Mouse (Mus musculus) hindbrain, embryonic 12.5 days (tissue): Measurements from ENCODE around the gene Pknox2. TPM values are rescaled to one million over a fixed set of nuclear protein-coding genes. Genes with fewer than 3 reads are reported as not detected.

Experiments
- ATAC-seq: fragments of 200-750 bp; cut with Nextera tagmentation; 2 replicates; pipeline ENCODE4 v1.8.0; 2017; ENCODE audit warnings: moderate TSS enrichment; ENCODE audit not compliant: low FRiP score
- H3K27ac ChIP-seq: fragments of 300-500 bp; sonication (generic); 2 replicates; pipeline ENCODE4 v1.5.1; 2016; ENCODE audit warnings: mild to moderate bottlenecking
- H3K27me3 ChIP-seq: fragments of 300-500 bp; sonication (generic); 2 replicates; pipeline ENCODE4 v1.6.1; 2016; ENCODE audit warnings: mild to moderate bottlenecking
- H3K36me3 ChIP-seq: fragments of 300-500 bp; sonication (generic); 2 replicates; pipeline ENCODE4 v1.6.1; 2016; ENCODE audit warnings: mild to moderate bottlenecking
- H3K4me1 ChIP-seq: fragments of 300-500 bp; sonication (generic); 2 replicates; pipeline ENCODE4 v1.6.1; 2016
- H3K4me2 ChIP-seq: fragments of 300-500 bp; sonication (generic); replicated peaks from 2 replicates; pipeline ENCODE4 v1.6.1; 2016; ENCODE audit warnings: mild to moderate bottlenecking
- H3K4me3 ChIP-seq: fragments of 300-500 bp; sonication (generic); 2 replicates; pipeline ENCODE4 v1.5.1; 2016; ENCODE audit warnings: mild to moderate bottlenecking
- H3K9ac ChIP-seq: fragments of 300-500 bp; sonication (generic); 2 replicates; pipeline ENCODE4 v1.6.1; 2016; ENCODE audit warnings: mild to moderate bottlenecking, moderate library complexity
- H3K9me3 ChIP-seq: fragments of 300-500 bp; sonication (generic); replicated peaks from 2 replicates; pipeline ENCODE4 v1.6.1; 2016; ENCODE audit warnings: mild to moderate bottlenecking
- WGBS: fragments of 180-500 bp; shearing (Covaris S2); methylation state at CpG from one replicate; pipeline ENCODE4 v1.1.7; 2016; 5-methylcytosine and 5-hydroxymethylcytosine counted together
- polyA plus RNA-seq: library from polyadenylated mRNA; unstranded; fragments of >200 nt; fragmentation: Nextera tagmentation; extraction: Ambion mirVana; gene quantifications from 2 replicates; pipeline ENCODE4 v1.2.1, GENCODE M21; 2016

The Pknox2 gene
- polyA plus RNA-seq, 1 experiment from 2014 or later = 29.6 TPM

- Histone ChIP-seq H3K36me3 (peaks cover 74% of the 10 kb centered on the region), H3K4me3 (no peak overlapping the region), H3K4me2 (no peak overlapping the region), H3K9ac (no peak overlapping the region), H3K9me3 (no peaks in the 10 kb centered on the region), H3K4me1 (no peaks in the 10 kb centered on the region), H3K27ac (no peak overlapping the region), H3K27me3 (no peaks in the 10 kb centered on the region)
- ATAC-seq = no peak
- 62% methylated on average over 4 of the region's 4 CpGs for WGBS
Measured at GRCm38 (mm10) chr9:36846346-36846745, 300.9 kb downstream of the Pknox2 start.

Other genes with a start within 250 kb of the Pknox2 start
- gene Tmem218, start 60.8 kb upstream of the Pknox2 start, polyA plus RNA-seq = 12.7 and 14.1 TPM in 2 replicates
- 1.7 TPM in 2 replicates for gene Slc37a2, start 108.3 kb upstream of the Pknox2 start, polyA plus RNA-seq
- gene Ccdc15, start 201.0 kb upstream of the Pknox2 start, polyA plus RNA-seq = 8.2 and 10.5 TPM in 2 replicates
- gene Hepacam, start 219.9 kb upstream of the Pknox2 start, polyA plus RNA-seq = 0.26 and 0.36 TPM in 2 replicates